Mouse (Mus musculus): ENCODE data around the gene Pyroxd2. TPM values are rescaled to one million over a fixed set of nuclear protein-coding genes. Genes with fewer than 3 reads are reported as not detected.
A peak's percentile ranks its signal among the peaks of the same experiment; 100 is the strongest.

Gene Pyroxd2
- polyA plus RNA-seq, 1 experiment from 2014 or later: 2.9 TPM

DNA sequence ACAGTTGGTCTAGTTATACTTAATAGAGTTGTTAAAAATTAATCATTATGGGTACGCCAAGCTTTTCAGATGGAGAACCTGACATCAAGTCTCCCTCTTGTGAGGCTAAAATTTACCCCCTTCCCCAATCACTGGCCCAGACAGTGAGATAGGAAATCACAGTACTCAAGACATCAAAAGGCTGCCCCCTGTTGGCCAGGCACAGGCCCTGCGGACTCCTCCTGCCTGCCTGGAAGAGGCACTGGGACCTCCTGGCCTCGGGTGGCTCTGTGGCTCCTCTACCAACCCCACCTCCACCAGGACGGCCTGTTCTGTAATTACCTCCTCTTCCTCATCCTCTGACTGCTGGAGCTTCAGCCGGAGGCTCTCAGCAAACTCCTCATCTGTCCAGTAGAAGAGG is 25.2 kb upstream of the Pyroxd2 start:
- no peak overlapping the region for H3K4me3 ChIP-seq (replicated peaks; ENCODE audit: low read length)
- 82% methylated on average over 5 of the region's 5 CpGs for WGBS
- DNase-seq (ENCODE audit: low spot score): no peak

DNA sequence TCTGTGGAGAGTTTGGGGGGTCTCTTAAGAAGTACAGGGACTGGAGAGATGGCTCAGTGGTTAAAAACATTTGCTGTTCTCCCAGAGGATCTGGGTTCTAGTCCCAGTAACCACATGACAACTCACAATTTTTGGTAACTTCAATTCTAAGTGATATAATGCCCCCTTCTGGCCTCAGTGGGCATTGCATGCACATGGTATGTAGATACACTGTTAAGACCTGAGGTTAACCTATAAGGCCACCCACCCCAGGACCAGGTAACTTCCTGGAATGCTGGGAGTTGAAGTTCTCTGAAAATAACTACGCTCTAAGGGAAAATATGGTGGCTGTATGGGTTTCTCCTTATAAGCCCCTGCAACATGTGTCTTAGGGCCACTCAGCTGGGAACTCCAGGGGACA is 24.2 kb upstream of the Pyroxd2 start:
- WGBS: 100% methylated on average over 1 of the region's 1 CpGs
- DNase-seq (ENCODE audit: low spot score): no peak
- H3K27me3 ChIP-seq (ENCODE audit: control insufficient read depth, insufficient read depth, low read length): no peaks in the 10 kb centered on the region
- no peaks in the 10 kb centered on the region for H3K36me3 ChIP-seq (replicated peaks; ENCODE audit: control insufficient read depth, insufficient read depth)
- no peak overlapping the region for H3K4me2 ChIP-seq (replicated peaks)
- no peaks in the 10 kb centered on the region for H3K9me3 ChIP-seq (ENCODE audit: control insufficient read depth, low read length)
- no peak overlapping the region for H3K9ac ChIP-seq
- H3K4me3 ChIP-seq (replicated peaks; ENCODE audit: low read length): no peak overlapping the region
- no peak for ATAC-seq (ENCODE audit: low FRiP score)
- no peak overlapping the region for H3K27ac ChIP-seq
- H3K4me1 ChIP-seq (replicated peaks; ENCODE audit: control insufficient read depth, insufficient read depth, low read length): peaks cover 8% of the 10 kb centered on the region; the same call in 1 of the 2 replicates

More for the DNA sequence above, 25.2 kb upstream of the Pyroxd2 start:
- Histone ChIP-seq H3K9me3 (ENCODE audit: control insufficient read depth, low read length) (no peaks in the 10 kb centered on the region), H3K27ac (no peak overlapping the region), H3K4me1 (replicated peaks; ENCODE audit: control insufficient read depth, insufficient read depth, low read length) (peaks cover 8% of the 10 kb centered on the region; the same call in 1 of the 2 replicates), H3K36me3 (replicated peaks; ENCODE audit: control insufficient read depth, insufficient read depth) (no peaks in the 10 kb centered on the region), H3K4me2 (replicated peaks) (no peak overlapping the region), H3K9ac (no peak overlapping the region), H3K27me3 (ENCODE audit: control insufficient read depth, insufficient read depth, low read length) (no peaks in the 10 kb centered on the region)
- ATAC-seq (ENCODE audit: low FRiP score): no peak

DNA sequence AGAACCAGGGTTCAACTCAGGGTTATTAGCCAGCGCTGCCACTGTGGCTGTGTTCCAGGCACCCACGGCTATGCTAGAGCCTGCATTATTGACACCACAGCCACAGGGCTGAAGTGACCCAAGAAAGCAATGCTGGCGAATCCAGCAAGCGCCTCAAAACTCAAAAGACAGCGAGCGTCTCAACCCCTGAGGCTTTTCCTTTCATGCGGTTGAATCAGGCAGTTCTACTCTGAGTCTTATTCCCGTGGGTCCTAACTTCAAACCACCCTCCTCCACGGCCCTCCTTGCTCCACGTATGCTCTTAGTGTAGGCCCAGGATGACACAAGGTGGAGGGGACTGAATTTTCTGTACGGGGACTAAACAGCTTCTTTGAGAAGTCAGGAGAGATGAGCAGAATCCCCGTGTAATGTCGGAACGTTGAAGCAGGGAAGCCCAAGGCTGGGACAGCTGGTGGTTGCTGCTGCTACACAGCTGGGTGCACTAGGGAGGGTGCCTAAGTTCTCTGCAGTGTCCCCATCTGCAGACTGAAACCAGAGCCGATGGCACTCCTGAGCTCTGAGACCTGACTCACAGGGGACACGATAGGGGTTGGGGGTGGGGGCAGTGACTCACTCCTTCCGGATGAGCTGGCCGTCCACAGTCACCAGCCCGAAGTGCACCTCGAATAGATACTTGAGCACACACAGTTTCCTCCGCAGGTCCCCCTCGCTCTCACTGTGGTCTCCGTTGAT is 17.7 kb upstream of the Pyroxd2 start:
- no peaks in the 10 kb centered on the region for H3K9me3 ChIP-seq (ENCODE audit: control insufficient read depth, low read length)
- ATAC-seq (ENCODE audit: low FRiP score) (no peak), DNase-seq (ENCODE audit: low spot score) (no peak)
- H3K4me2 ChIP-seq (replicated peaks): no peak overlapping the region
- H3K27ac ChIP-seq: no peak overlapping the region
- H3K4me3 ChIP-seq (replicated peaks; ENCODE audit: low read length): no peak overlapping the region
- H3K4me1 ChIP-seq (replicated peaks; ENCODE audit: control insufficient read depth, insufficient read depth, low read length): no peaks in the 10 kb centered on the region
- no peaks in the 10 kb centered on the region for H3K27me3 ChIP-seq (ENCODE audit: control insufficient read depth, insufficient read depth, low read length)
- H3K9ac ChIP-seq: no peak overlapping the region
- 83% methylated on average over 23 of the region's 23 CpGs for whole genome bisulfite sequencing
- H3K36me3 ChIP-seq (replicated peaks; ENCODE audit: control insufficient read depth, insufficient read depth): peaks cover 10% of the 10 kb centered on the region; the same call in 1 of the 2 replicates

DNA sequence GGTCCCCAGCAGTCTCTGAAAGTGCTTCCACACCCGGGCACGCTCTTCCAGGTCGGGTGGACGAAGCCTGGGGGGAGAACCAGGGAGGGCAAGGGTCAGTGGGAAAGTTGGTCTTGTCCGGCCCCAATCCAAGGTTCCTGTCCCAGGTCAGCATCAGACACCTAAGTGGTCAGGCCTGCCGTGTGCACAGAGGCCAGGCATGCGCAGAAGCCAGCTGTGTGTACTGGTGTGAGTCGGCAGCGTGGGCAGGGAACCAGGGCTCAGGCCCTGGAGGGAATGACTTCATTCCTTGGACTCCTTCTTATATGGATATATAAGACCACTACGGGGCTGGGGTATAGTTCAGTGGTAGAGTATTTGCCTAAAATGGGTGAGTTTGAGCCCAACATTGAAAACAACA is 17.1 kb upstream of the Pyroxd2 start:
- peaks cover 10% of the 10 kb centered on the region; the same call in 1 of the 2 replicates for H3K36me3 ChIP-seq (replicated peaks; ENCODE audit: control insufficient read depth, insufficient read depth)
- H3K4me1 ChIP-seq (replicated peaks; ENCODE audit: control insufficient read depth, insufficient read depth, low read length): no peaks in the 10 kb centered on the region
- H3K4me2 ChIP-seq (replicated peaks): no peak overlapping the region
- H3K9ac ChIP-seq: no peak overlapping the region
- DNase-seq (ENCODE audit: low spot score): no peak
- 96% methylated on average over 10 of the region's 10 CpGs for WGBS
- H3K9me3 ChIP-seq (ENCODE audit: control insufficient read depth, low read length): no peaks in the 10 kb centered on the region
- H3K27me3 ChIP-seq (ENCODE audit: control insufficient read depth, insufficient read depth, low read length): no peaks in the 10 kb centered on the region
- no peak for ATAC-seq (ENCODE audit: low FRiP score)
- no peak overlapping the region for H3K4me3 ChIP-seq (replicated peaks; ENCODE audit: low read length)
- no peak overlapping the region for H3K27ac ChIP-seq

DNA sequence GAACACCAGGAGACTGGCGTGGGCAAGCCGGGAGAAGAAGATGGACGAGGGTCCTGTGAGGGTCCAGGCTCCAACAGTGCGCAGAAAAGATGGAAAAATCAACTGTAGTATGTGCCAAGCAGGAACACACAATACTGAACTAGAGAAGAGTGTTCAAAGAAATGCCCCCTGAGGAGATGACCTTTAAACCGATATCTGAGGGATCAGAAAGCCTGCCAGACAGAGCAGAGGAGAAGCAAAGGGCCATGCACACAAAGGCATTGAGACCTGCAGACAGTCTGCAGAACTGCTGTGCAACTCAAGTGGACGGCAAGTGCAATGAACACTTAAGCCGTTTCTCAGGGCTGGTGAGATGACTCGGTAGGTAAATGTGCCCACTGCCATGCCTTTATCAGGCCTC is 14.8 kb upstream of the Pyroxd2 start:
- no peak overlapping the region for H3K4me2 ChIP-seq (replicated peaks)
- DNase-seq (ENCODE audit: low spot score) (no peak), ATAC-seq (ENCODE audit: low FRiP score) (no peak)
- H3K27me3 ChIP-seq (ENCODE audit: control insufficient read depth, insufficient read depth, low read length): no peaks in the 10 kb centered on the region
- peaks cover 10% of the 10 kb centered on the region; the same call in 1 of the 2 replicates for H3K36me3 ChIP-seq (replicated peaks; ENCODE audit: control insufficient read depth, insufficient read depth)
- H3K9ac ChIP-seq: no peak overlapping the region
- H3K27ac ChIP-seq: no peak overlapping the region
- 46% methylated on average over 8 of the region's 8 CpGs for WGBS
- no peak overlapping the region for H3K4me3 ChIP-seq (replicated peaks; ENCODE audit: low read length)
- no peaks in the 10 kb centered on the region for H3K9me3 ChIP-seq (ENCODE audit: control insufficient read depth, low read length)
- H3K4me1 ChIP-seq (replicated peaks; ENCODE audit: control insufficient read depth, insufficient read depth, low read length): no peaks in the 10 kb centered on the region

DNA sequence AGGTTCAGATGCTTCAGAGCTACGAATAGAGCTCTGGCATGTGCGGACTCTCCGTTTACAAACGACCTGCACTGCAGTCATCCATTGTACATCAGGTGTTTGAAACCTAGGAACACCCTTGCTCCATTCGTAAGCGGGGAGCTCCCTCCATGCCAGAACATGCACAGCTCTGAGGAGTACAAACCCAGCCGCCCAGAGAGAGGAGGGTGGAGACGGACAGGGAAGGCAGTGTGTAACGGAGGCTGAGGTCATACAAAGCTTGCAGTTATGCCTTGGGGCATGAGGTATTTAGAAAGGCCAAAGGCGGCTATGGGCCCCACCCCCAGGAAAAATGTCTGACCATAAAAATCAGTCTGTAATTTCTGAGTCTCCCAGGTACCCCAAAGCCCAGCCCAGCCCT is 11.8 kb upstream of the Pyroxd2 start:
- Histone ChIP-seq H3K27ac (no peak overlapping the region), H3K4me2 (replicated peaks) (no peak overlapping the region), H3K9ac (no peak overlapping the region), H3K27me3 (ENCODE audit: control insufficient read depth, insufficient read depth, low read length) (no peaks in the 10 kb centered on the region), H3K4me3 (replicated peaks; ENCODE audit: low read length) (no peak overlapping the region), H3K9me3 (ENCODE audit: control insufficient read depth, low read length) (no peaks in the 10 kb centered on the region), H3K4me1 (replicated peaks; ENCODE audit: control insufficient read depth, insufficient read depth, low read length) (no peaks in the 10 kb centered on the region), H3K36me3 (replicated peaks; ENCODE audit: control insufficient read depth, insufficient read depth) (0 out of 2 replicates have a peak, but pooled peaks cover 16% of the 10 kb centered on the region)
- 82% methylated on average over 10 of the region's 10 CpGs for WGBS
- ATAC-seq (ENCODE audit: low FRiP score) (no peak), DNase-seq (ENCODE audit: low spot score) (no peak)

DNA sequence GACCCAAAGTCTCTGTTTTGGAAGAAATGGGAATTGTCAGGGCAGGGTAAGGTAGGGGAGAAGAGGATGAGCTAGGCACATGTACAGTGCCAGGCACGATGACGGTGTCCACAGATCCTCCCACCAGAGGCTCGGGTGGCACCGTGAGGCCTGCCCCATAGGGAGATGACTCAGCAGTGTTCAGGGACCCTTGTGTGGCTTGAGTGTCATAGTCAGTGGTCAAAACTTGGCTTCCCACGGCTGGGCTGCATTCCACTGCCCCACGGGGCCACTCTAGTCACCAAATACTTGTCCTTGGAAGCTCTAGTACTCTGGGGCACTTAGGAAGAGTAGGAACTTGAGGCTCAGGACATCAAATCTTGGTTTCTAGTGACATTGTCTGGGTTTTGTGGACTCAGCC is 4.1 kb upstream of the Pyroxd2 start:
- Histone ChIP-seq H3K9me3 (ENCODE audit: control insufficient read depth, low read length) (no peaks in the 10 kb centered on the region), H3K9ac (no peak overlapping the region), H3K4me3 (replicated peaks; ENCODE audit: low read length) (no peak overlapping the region), H3K4me2 (replicated peaks) (no peak overlapping the region), H3K27ac (no peak overlapping the region), H3K4me1 (replicated peaks; ENCODE audit: control insufficient read depth, insufficient read depth, low read length) (peaks cover 9% of the 10 kb centered on the region), H3K36me3 (replicated peaks; ENCODE audit: control insufficient read depth, insufficient read depth) (0 out of 2 replicates have a peak, but pooled peaks cover 6% of the 10 kb centered on the region), H3K27me3 (ENCODE audit: control insufficient read depth, insufficient read depth, low read length) (no peaks in the 10 kb centered on the region)
- no peak for DNase-seq (ENCODE audit: low spot score)
- ATAC-seq (ENCODE audit: low FRiP score): no peak
- WGBS: 93% methylated on average over 6 of the region's 6 CpGs

DNA sequence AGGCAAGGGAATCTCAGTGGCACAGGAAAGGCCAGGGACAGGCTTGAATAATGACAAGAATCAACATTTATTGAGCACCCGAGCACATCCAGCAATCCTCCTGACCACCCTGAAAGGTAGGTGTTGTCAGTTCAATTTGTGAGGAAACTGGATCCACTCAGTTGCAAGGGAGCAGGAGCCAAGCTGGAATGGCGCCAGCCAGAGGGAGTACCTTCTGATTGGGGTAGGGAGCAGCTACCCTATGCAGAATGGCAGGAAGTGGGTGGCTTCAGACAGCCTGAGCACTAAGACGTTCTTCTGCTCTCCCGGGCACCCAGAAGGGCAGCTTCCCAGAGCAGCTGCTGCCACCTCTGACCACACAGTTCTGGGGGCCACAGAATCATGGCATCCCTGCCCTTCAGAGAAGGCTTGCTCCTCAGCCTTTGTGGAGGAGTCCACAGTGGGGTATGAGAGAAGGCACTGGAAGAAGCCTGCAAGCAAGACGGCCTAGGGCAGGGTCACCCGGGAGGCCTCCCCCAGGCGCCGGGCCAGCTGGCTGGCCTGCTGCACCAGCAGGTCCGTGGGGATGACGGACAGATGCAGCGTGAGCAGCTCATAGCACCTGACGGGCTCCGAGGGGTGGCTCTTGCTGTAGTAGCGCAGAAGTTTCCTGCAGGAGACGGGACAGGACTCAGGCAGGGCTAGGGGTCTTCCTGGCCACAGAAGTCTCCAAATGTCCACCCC is 2.7 kb upstream of the Pyroxd2 start:
- Histone ChIP-seq H3K4me3 (replicated peaks; ENCODE audit: low read length) (no peak overlapping the region), H3K9me3 (ENCODE audit: control insufficient read depth, low read length) (no peaks in the 10 kb centered on the region), H3K27me3 (ENCODE audit: control insufficient read depth, insufficient read depth, low read length) (no peaks in the 10 kb centered on the region), H3K9ac (no peak overlapping the region), H3K4me1 (replicated peaks; ENCODE audit: control insufficient read depth, insufficient read depth, low read length) (peaks cover 11% of the 10 kb centered on the region), H3K36me3 (replicated peaks; ENCODE audit: control insufficient read depth, insufficient read depth) (0 out of 2 replicates have a peak, but pooled peaks cover 6% of the 10 kb centered on the region), H3K4me2 (replicated peaks) (no peak overlapping the region), H3K27ac (no peak overlapping the region)
- 77% methylated on average over 15 of the region's 15 CpGs for WGBS
- no peak for ATAC-seq (ENCODE audit: low FRiP score)
- no peak for DNase-seq (ENCODE audit: low spot score)

DNA sequence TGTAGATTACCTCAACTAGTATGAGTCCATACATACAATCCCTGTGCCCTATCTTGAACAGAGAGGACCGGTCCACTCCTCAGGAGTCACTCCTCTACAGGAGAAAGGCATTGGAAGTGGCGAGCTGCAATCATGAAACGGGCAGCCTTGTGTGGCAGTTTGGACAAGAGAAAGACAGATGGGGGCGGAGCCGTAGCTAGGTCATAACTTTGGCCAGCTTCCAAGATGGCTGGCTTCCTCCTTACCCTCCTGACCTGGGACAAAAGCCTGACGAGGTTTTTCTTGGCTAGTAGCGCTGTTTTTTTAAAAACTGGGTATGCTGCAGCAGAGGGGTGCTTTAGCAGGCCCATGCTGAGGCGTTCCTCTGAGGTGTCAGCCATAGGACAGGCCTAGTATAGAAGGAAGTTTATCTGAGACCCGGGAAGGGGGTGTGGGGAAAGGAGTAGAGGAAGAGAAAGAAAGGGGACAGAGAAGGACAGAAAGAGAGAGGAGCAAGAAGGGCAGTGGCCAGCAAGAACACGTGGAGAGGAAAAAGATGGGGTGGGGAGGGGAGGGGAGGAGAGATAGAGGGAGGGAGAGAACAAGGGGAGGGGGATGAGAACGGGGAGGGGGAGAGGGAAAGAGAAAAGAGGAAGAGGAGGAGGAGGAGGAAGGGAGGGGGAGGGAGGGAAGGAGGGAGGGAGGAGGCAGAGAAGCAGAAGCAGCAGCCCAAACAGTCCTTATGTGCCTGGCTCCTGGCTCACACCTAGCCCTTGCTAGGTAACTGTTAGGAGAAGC is 754 bp upstream of the Pyroxd2 start:
- 32% methylated on average over 11 of the region's 11 CpGs for WGBS
- Histone ChIP-seq H3K36me3 (replicated peaks; ENCODE audit: control insufficient read depth, insufficient read depth) (no peaks in the 10 kb centered on the region), H3K4me2 (replicated peaks) (peak overlapping the region; percentile 56), H3K4me3 (replicated peaks; ENCODE audit: low read length) (no peak overlapping the region), H3K9me3 (ENCODE audit: control insufficient read depth, low read length) (no peaks in the 10 kb centered on the region), H3K27ac (peak overlapping the region; percentile 51), H3K9ac (no peak overlapping the region), H3K4me1 (replicated peaks; ENCODE audit: control insufficient read depth, insufficient read depth, low read length) (peaks cover 11% of the 10 kb centered on the region), H3K27me3 (ENCODE audit: control insufficient read depth, insufficient read depth, low read length) (no peaks in the 10 kb centered on the region)
- DNase-seq (ENCODE audit: low spot score) (peak; percentile 70), ATAC-seq (ENCODE audit: low FRiP score) (peak; percentile 41; the same call in 1 of the 2 replicates)

Measured in hindbrain, embryonic 14.5 days (tissue).